Mouse (Mus musculus): Measurements from ENCODE around the gene Gm21497. TPM values are rescaled to one million over a fixed set of nuclear protein-coding genes. Genes with fewer than 3 reads are reported as not detected.
"Not testable (repeated sequence)": the region's sequence is repeated elsewhere in the genome, so short reads cannot be mapped to it uniquely, and the experiment has no call there.

Gm21497 gene
- total RNA-seq (2021) = not detected
- long read RNA-seq, experiment 1 = 0 reads
- long read RNA-seq, experiment 2 = 0 reads

- not testable (repeated sequence) for DNase-seq (ENCODE audit: low spot score in 2 of 2)
Observed at GRCm38 (mm10) chrY:61646446-61646845, at the start of gene Gm21497. Gene Gm21497, plus strand, starts transcription at chrY:61646746.
